Mouse (Mus musculus): Measurements from ENCODE around the gene Gm43552.
"Not testable (repeated sequence)": the region's sequence is repeated elsewhere in the genome, so short reads cannot be mapped to it uniquely, and the experiment has no call there.

Gm43552 gene

DNA sequence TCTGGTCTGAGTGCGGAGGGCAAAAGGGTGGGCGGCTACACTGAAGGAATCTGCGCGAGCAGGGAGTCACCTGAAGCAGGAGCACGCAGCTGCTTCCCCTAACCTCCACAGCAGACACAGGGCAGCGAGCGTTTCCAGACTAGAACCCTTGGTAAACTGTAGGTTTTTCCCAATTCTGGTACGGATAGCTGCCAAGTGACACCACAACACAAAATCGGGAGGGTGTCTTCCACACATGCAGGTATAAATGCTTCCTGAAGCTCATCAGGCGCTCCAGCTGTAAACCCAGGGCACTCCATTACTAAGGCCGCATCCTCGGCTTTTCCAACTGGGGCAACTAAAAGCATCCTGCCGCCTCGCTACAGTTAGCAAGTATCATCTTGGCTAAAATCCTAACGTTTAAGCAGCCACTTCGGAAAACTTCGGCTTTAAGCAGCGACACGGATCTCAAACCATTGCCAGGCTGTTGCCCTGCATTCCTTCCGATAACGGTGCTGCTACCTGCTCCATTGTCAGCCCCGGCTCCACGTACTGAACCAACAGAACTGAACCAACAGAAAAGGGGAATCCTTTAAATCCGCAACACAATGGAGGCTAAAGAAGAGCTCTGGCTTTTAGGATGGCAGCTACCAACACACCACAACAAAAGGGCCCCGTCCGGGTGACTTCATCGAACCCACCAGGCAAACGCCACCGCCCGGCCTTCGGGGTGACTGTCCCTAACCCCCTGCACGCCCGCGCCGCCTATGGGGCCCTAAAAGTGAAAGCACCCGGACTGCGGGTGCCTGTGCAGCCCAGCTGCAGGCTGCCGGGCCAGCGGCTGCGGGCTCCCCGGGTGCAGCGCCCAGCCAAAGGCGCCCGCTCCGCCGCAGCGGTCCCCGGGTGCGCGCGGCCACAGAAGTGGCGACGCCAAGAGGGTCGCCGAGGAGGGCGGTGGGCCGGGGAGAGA is 592 bp downstream of the Gm43552 start:
- DNase-seq (ENCODE audit: low spot score): peak; percentile 33

DNA sequence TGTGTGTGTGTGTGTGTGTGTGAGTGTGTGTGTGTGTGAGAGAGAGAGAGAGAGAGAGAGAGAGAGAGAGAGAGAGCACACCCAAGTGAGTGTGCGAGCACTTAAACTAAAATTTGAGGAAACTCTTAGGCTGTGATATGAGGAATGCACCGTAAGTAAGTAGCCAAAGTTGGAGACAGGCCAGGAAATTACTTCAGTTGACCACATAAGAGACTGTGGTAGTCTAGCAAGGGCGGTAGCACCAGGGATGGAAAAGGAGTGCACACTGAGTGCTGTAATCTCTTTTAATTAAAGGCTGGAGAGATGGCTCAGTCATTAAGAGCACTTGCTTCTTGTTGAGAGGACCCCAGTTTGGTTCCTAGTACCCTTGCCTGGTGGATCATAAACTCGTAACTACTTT is 2.8 kb downstream of the Gm43552 start:
- DNase-seq (ENCODE audit: low spot score): no peak

DNA sequence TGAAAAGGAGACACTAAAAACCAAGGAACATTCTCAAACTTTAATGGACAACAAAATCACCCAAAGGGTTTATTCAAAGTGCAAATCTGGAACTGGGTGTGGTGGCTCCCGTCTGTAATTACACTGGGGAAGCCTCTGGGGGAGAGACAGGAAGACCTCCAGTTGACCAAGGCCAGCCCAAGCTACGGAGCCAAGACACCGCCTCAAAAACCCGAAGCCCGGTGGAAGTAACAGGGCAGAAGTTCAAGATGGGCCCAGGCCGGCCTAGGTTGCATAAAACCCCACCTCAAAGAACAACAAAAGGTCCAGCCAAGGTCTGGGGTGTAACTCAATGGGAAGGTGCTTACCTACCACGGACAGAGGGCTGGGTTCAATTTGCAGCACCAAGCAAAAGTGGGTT is 3.9 kb downstream of the Gm43552 start:
- no peak for DNase-seq (ENCODE audit: low spot score)

DNA sequence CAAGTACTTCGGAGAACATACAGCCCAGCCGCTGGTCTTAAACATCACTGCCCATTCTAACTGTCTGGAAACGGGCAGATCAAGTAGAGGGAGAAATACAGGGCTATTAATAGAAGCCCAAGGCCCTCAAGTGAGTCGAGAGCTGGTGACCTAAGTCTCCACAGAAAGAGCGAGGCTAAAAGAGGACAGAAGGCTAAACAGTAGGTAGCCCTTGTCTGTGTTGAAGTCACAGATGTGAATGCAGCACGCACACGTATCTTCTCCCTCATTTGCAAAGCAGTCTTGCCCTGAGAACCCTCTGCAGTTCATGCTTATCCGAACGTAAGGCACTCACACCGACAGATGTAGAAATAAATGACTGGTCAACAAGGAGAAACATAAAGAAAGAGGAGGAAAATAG is 5.3 kb downstream of the Gm43552 start:
- no peak for DNase-seq (ENCODE audit: low spot score)

DNA sequence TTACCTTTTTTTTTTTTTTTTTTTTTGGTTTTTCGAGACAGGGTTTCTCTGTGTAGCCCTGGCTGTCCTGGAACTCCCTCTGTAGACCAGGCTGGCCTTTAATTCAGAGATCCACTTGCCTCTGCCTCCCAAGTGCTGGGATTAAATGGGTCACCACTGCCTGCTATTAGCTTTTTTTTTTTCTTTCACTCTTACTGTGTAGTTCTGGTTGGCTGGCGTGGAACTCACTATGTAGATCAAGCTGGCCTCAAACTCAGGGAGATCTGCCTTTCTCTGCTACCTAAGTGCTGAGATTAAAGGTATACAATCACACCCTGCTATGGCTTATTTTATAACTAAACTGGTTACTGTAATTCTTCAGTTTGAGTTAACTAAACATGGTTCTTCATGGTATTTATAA is 6.1 kb downstream of the Gm43552 start:
- no peak for DNase-seq (ENCODE audit: low spot score)

DNA sequence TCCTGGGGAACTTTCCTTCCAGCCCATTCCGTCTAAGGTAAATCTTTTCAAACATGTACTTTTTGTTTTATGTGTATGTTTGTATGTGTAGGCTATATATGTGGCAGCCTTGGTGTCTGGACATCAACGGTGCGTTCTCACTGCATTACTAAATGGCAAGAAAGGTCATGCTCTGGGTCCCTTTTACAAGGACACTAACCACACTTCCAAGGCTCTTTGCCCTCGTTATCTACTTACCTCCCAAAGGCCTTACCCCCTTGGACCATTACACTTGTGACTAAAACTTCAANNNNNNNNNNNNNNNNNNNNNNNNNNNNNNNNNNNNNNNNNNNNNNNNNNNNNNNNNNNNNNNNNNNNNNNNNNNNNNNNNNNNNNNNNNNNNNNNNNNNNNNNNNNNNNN is 9.6 kb downstream of the Gm43552 start:
- DNase-seq (ENCODE audit: low spot score): no peak

DNA sequence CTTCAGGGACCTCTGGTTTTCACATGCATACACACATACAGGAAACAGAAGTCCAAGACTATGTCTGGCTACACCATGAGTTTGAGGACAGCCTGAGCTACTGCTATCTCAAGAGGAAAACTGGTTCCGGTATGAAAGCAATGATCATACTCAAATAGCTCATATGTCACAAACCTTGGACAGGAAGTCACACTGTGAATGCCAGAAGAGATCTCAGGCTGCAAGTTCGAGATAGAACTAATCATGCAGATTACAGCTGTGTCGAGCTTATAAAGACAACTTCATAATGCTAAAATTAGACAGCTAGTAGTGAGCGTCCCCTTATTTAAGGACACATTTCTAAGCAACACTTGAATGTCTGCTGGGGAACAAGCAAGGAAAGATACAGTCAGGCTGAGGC is 12.1 kb downstream of the Gm43552 start:
- no peak for DNase-seq (ENCODE audit: low spot score)

DNA sequence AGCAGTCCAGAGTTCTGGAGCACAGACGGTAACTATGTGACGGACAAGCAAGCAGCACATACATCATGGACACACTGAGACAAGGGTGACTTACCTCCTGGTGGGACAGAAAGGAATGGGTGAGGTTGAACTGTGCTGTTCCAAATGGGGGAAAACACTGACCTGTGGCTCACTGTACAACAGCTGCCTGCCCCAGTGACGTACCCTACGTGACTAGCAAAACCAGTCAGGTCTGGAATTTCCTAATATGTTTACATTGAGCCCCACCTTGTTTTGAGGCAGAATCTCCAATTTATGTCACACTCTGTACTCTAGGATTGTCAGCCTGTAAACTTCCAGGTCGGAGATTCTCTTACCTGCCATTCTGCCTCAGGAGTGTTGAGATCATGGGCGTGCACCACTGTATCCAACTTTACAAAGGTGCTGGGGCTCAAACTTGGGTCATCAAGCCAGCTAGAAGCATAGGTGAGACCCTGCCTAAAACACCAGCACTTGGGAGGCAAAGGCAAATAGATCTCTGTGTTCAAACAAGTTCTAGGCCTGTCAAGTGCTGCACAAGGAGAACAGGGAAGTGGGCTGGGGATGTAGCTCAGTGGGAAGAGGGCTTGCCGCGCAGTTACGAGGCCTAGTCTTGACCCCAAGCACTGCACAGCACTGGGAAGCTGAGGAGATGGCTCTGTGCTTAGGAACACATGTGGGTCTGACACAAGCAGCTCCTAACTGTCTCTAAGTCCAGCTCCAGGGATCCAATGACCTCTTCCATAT is 12.8 kb downstream of the Gm43552 start:
- DNase-seq (ENCODE audit: low spot score): no peak

DNA sequence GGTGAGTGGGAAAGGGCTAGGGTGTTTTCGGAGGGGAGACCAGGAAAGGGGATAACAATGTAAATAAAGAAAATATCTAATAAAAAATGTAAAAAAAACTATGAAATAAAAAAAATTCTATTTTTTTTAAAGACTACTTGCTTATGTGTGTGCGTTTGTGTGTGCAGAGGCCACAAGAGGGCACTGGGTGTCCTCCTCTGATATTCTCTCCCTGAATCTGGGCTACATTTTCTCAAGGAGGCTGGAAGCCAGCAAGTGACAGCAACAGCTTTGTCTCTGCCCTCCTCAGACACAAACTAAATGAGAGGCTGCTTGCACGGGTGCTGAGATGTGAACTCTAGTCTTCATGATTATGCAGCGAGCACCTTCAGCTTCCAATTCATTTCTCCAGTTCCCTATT is 14.4 kb downstream of the Gm43552 start:
- no peak for DNase-seq (ENCODE audit: low spot score)

DNA sequence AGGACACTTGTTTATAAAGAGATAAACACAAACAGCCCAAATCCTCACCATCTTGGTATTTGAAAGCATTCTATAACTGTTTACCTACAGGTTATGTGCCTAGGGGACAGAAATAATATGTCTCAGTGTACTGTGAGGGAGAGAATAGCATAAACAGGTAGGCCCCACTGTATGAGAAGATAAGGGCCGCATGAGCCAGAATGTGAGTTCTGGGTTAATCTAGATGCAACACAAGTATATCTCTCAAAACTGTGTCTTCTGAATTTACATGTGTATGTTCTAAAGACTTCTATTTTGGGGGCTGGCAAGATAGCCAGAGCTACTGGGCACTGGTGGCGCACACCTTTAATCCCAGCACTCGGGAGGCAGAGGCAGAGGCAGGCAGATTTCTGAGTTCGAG is 15.9 kb downstream of the Gm43552 start:
- DNase-seq (ENCODE audit: low spot score): not testable (repeated sequence)

DNA sequence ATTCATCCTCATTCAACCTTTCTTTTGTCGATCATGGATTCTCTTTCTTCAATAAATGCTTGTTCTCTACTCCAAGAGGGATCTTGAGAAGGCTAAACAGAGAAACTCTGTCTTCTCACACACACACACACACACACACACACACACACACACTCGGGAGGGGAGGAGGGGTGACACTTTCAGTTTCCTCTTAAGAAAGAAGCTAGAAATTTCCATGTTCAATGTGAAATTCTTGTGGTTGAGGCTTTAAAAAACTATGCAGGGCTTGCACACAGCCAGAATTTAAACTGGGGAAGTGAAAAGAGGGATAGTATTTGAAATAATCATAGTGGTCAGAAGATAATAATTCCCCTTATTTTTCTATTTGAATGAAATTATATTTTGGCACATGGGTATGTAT is 16.8 kb downstream of the Gm43552 start:
- no peak for DNase-seq (ENCODE audit: low spot score)

DNA sequence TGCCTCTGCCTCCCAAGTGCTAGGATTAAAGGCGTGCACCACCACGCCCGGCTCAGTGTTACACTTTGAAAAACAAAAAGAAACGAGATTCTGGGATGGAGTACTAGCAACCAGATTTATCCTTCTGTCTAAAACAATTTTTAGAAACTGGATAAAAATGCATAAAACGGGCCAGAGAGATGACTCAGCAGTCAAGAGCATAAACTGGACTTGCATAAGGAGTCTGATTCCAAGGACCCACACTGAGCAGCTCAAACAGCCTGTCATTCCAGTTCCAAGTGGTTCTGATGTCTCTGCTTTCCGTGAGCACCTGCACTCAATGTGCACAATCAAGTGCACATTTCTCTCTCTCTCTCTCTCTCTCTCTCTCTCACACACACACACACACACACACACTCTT is 22.9 kb downstream of the Gm43552 start:
- no peak for DNase-seq (ENCODE audit: low spot score)

DNA sequence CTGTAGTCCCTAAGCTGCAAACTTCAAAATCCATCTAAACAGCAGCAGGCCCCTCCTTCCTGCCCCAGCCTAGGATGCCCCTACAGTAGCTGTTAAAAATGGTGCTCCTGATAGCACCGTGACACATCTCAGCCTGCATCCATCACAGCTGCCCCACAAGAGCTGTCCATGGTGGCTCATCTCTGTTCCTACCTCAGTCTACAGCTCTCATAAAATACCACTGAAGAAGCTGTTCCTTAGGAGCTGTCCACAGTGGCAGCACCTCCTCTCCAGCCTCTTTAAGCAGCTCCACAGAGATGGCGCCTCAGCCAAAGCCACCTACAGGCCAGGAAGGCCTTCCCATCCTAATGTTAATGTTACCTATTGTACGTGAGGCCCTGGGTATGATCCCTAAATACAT is 25.7 kb downstream of the Gm43552 start:
- DNase-seq (ENCODE audit: low spot score): no peak

DNA sequence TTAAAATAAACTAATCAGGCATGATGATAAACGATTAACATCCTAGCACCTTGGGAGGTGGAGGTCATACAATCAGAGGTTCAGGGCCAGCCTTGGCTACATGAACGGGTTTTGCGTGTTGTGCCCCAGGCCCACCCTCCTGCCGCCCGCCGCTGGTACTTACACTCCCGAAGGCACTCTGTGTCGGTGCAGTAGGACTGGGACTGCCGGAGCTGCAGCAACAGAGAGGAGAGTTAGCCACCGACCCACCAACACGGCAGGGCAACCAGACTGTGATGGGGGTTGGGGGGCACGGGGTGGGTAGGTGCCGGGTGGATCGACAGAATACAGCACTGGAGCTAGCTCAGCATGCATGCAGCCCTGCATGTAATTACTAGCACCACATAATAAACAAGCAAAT is 32.3 kb downstream of the Gm43552 start:
- DNase-seq (ENCODE audit: low spot score): no peak

DNA sequence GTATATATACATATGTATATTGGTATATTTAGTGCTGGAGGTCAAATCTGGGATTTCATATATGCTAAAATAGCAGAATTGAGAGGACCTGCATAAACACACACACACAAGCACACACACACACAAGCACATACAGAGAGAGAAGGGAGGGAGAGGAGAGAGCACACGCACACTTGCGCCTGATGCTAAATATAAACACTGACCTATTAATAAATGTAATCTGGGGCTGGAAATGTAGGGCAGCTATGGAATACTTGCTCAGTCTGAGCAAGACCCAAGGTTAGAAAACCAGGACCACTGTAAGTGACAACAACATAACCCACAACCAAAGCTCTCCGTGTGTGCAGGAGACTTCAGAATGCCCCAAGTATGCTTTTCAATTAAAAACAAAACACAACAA is 33.2 kb downstream of the Gm43552 start:
- DNase-seq (ENCODE audit: low spot score): no peak

DNA sequence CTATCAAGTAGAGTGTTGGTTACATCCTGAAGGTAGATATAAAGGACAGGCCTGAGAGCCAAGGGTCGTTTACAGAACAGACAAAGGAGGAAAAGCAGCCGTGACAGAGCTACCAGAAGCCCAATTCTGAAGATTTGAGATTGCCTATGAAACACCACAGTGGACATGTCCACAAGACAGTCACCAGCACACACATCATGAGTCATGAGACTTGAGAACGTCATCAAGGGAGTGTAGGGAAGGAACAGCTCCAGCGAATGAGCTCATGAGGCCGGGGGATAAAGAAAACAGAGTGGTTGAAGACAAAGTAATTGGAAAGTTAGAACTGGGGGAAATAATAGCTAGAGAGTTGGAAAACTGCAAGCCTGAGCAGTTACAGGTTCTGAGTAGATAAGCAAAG is 34.8 kb downstream of the Gm43552 start:
- DNase-seq (ENCODE audit: low spot score): no peak

DNA sequence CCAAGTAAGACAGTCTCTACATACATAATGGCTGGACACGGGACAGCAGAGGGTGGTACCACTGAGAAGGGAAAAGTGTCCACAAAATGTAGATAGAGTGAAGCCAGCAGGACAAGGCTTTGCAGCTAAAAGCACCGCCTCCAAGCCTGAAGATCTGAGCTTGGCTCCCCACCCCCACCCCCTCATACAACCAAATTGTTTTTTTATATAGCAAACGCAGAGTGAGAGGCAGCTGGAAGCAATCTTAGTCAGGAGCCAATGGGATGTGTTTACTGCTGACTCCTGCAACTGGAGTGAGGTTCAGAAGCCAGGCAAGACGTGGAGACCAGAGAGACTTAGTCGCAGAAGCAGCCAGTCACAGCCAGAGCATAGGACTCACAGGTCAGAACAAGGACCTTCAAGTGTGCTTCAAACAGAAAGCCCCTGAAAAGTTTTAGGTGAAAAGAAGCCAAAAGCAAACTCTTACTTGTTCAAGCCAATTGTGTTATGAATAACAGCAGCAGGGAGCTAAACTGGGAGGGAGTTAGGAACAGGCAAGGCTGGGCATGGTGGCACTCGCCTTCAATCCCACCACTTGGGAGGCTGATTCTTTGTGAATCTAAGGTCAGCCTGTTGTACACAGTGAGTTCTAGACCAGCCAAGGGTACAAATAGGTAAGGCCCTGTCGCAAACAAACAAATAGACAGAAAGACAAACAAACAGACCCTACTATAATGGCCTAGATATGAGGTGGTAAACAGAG is 35.4 kb downstream of the Gm43552 start:
- DNase-seq (ENCODE audit: low spot score): no peak

DNA sequence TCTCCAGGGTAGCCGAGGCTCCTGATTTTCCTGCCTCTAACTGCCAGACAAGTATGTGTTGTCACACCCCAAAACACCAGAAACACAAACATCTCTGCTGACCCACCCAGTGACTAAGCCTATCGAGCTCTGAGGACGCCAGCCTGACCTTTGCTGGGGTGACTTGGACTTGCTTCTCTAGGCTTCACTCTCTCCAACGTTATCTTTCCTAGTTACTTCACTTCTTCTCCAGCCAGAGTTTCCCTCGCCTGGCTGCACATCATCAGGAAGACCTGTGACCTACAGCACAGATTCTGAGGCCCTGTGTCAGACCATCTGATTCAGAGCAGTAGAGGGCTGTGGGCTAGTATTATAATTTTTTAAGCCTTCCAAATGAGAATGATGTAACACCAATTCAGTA is 37.9 kb downstream of the Gm43552 start:
- no peak for DNase-seq (ENCODE audit: low spot score)

DNA sequence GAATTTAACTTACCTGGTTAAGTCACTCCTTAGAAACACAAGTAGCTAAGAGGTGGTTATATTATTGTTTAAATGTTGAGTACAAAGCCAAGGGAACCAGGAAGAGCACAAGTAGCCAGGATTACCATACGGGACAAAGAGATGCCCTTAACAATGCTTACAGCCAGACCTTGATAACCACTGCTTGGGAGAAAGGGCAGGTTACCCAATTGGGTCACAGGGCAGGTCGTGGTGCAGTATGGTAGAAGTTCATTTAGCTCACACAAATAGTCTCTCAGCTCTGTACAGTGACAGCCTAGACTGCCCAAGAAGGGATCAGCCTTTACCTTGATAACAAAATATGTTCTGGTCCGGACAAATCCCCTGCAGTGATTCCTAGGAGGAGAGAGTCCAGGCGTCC is 43.7 kb downstream of the Gm43552 start:
- no peak for DNase-seq (ENCODE audit: low spot score)

DNA sequence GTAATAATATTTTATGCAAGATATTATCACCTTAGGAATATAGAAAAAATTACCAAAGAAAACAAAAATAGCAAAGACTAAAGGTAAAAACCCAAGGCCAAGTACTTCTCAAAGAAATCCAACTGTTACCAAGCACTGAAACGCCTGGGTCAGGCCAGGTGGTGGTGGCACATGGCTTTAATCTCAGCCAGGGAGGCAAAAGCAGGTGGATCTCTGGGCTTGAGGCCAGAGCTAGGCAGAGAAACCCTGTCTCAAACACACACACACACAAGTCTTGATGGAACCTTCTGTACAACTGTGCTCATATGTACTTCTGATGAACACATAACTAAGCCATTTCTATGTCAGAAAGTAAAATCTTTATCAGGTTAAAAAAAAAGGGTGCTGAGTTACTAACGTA is 44.8 kb downstream of the Gm43552 start:
- DNase-seq (ENCODE audit: low spot score): no peak

DNA sequence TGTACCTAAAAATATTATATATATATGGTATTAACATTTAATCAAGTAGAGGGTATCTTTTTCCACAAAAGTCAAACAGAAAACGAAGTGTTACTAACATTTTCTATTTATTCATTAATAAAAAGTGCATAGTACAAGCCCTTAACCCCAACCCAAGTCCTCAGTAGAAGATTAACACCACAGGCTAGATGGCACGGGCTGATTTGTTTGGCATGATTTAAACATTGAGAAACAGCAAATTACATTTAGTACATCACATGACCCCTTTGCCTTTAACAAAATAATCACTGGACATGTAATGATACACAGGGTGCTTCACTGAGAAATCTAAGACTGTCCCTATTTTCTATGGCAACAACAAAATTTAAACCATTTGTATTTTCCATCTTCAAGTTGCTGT is 45.9 kb downstream of the Gm43552 start:
- DNase-seq (ENCODE audit: low spot score): no peak

DNA sequence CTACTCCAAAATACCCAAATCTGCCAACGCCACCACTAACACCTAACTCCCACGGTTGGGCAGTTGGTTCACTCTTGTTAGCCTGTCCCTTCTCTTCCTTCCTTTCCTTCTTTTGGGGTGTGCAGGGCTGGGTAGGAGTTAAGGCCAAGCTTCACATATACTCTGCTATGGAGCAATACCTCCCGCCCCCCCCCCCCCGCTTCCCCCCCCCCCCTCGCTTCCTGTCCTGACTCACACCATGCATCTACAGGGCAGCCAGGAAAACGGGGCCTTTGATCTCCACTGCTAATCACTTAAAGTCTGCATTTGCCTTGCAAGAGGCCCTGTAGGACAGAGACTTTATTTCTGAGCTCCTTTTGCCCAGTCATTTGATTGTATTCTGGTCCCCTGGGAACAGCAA is 47.7 kb downstream of the Gm43552 start:
- no peak for DNase-seq (ENCODE audit: low spot score)

DNA sequence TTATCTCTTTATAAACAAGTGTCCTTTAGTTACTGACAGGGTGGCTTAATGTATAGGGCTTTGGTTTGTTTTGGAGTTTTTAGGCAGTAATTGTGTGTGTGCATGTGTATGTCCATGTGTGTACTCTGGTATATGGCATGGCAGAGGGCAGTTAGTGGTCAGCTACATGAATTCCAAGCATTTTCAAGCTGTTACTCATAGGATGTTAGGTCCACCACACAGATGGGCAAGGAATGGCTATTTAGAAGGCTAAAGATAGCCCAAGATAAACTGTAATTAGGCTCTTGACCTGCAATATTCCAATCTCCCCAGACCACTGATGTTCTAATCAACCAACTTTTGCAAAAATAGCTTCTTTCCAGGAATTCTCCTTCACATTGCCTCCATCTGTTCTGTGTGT is 54.6 kb downstream of the Gm43552 start:
- no peak for DNase-seq (ENCODE audit: low spot score)
